Mouse (Mus musculus): ENCODE measurements around the gene Adh5.

Adh5 gene

GRCm38 (mm10) chr3:138499854-138500740 lies 57.2 kb downstream of the Adh5 start:
- in situ Hi-C loops (cut with MboI, MseI) = no loop called here

DNA sequence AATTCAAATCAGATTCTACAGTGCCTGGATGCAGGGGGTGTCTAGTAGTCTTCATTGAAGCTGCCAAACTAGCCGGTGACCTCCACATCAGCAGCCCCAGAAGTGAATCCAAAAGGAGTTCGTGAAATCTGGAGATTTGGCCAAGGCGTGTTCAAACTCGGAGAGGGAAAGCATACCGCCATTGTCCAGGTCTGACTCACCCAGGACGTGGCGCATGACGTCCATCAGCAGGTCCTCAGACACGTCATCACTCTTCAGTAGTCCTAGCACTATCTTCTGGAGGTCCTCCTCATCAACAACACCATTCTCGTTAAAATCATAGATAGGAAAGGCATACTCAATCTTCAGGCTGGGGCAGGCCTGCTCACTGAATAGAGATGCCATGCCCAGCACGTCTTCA lies 60.9 kb downstream of the Adh5 start:
- in situ Hi-C loops (cut with MboI, MseI) = no loop called here
